ENCODE assay signal across 27 mouse cellular contexts in genomic region chr5:30679593-30679992, GRCm38 (mm10). TPM values are rescaled to one million over a fixed set of nuclear protein-coding genes. Genes with fewer than 3 reads are reported as not detected.
"Had no signal": no experiment of that assay in that cellular context is flagged by ENCODE, and none has a peak within 500 bp of the region (broad histone marks: within the 10 kb centered on the region; RNA-seq: fewer than 3 reads in every experiment).

No protein-coding gene starts in this region.

- H3K27ac ChIP-seq: gastrocnemius, adult 2 months; heart, embryonic 13.5 days; heart, embryonic 15.5 days; hindbrain, embryonic 13.5 days; hindbrain, embryonic 15.5 days; hindbrain, postnatal 0 days; kidney, embryonic 15.5 days; kidney, postnatal 0 days; limb, embryonic 13.5 days; limb, embryonic 15.5 days; liver, embryonic 12.5 days; liver, embryonic 14.5 days had no signal

- H3K4me3 ChIP-seq: gastrocnemius, adult 2 months; heart, embryonic 13.5 days; heart, embryonic 15.5 days; hindbrain, embryonic 13.5 days; hindbrain, embryonic 15.5 days; kidney, embryonic 15.5 days; limb, embryonic 13.5 days; limb, embryonic 15.5 days; liver, embryonic 12.5 days had no signal

- H3K4me2 ChIP-seq: heart, embryonic 11.5 days; heart, embryonic 13.5 days; heart, embryonic 15.5 days; hindbrain, embryonic 13.5 days; hindbrain, embryonic 15.5 days; kidney, embryonic 15.5 days; limb, embryonic 13.5 days; limb, embryonic 15.5 days; liver, embryonic 12.5 days had no signal

- DNase-seq: gastrocnemius, adult 2 months; gastrocnemius, postnatal 10 days; gastrocnemius, postnatal 25 days; heart, adult 18-20 months; heart, postnatal 14 days; heart, postnatal 36 days; kidney, adult 11 months; kidney, adult 2 months; kidney, adult 9 months; kidney, postnatal 14 days; kidney, postnatal 36 days; left cerebral cortex, postnatal 4 days had no signal

- ATAC-seq: hindbrain, postnatal 0 days; intestine, embryonic 16.5 days; liver, embryonic 12.5 days had no signal

- H3K9ac ChIP-seq: heart, embryonic 13.5 days; heart, embryonic 15.5 days; hindbrain, embryonic 13.5 days; hindbrain, embryonic 15.5 days; kidney, embryonic 15.5 days; limb, embryonic 13.5 days; limb, embryonic 15.5 days; liver, embryonic 12.5 days; liver, embryonic 14.5 days had no signal

- H3K36me3 ChIP-seq: hindbrain, embryonic 15.5 days had no signal

- H3K4me1 ChIP-seq: heart, embryonic 13.5 days; heart, embryonic 15.5 days; hindbrain, embryonic 13.5 days; hindbrain, embryonic 15.5 days; kidney, embryonic 15.5 days; limb, embryonic 13.5 days; limb, embryonic 15.5 days; liver, embryonic 12.5 days had no signal

- H3K27me3 ChIP-seq: heart, embryonic 13.5 days; heart, embryonic 15.5 days; hindbrain, embryonic 13.5 days; hindbrain, embryonic 15.5 days; kidney, embryonic 15.5 days; limb, embryonic 13.5 days; limb, embryonic 15.5 days; liver, embryonic 12.5 days had no signal

- H3K9me3 ChIP-seq: heart, embryonic 13.5 days; heart, embryonic 15.5 days; hindbrain, embryonic 13.5 days; hindbrain, embryonic 15.5 days; kidney, embryonic 15.5 days; limb, embryonic 13.5 days; limb, embryonic 15.5 days; liver, embryonic 12.5 days had no signal

RNA-seq across cellular contexts. Expression of gene Dpysl5, which starts 31.8 kb away (rescaled TPM):
- total RNA-seq: hematopoietic stem cell, adult 5-6 weeks; liver, adult 2 months had no signal
